Mouse (Mus musculus) sigmoid colon, adult 10 weeks (tissue): ENCODE data around the gene Gm15093. TPM values are rescaled to one million over a fixed set of nuclear protein-coding genes. Genes with fewer than 3 reads are reported as not detected.

Source experiments
- polyA plus RNA-seq: library from polyadenylated mRNA; stranded (reverse); fragments of 350-450 nt; fragmentation: Illumina TruSeq; extraction: RNeasy Lipid Tissue Mini Kit (QIAGEN cat#74804); gene quantifications from one replicate; pipeline ENCODE4 v1.2.3, GENCODE M21; 2014; ENCODE audit warnings: low read depth, low replicate concordance

The Gm15093 gene
- not detected for polyA plus RNA-seq

DNA sequence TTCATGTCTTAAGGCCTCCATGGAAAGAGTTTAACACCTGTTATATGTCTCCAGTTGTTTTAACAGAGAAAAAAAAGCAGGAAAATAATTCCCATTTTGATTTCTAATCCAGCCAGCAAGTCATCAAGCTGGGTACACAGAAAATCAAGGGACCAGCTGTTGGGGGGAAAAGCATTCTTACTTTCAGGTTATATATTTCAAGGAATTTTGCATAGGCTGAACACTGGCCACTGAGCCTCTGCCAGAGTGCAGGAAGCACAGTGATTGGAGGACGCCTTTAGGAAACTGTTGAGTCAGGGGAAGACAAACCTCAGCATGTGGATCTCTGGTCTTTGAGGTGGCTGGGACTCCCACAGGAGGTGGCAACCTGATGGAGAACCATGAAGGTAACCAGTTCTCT is at the start of gene Gm15093:
Gm15093 (plus strand) TSS at position 301 of the 400 bp plus-strand sequence.

Other genes starting within 250 kb of the Gm15093 start
- not detected for gene Ott, start 198.1 kb upstream of the Gm15093 start, polyA plus RNA-seq
- gene Gm15085, start 175.2 kb downstream of the Gm15093 start, polyA plus RNA-seq = not detected